Mouse (Mus musculus) limb, embryonic 14.5 days (tissue): Measurements from ENCODE around the gene Dynlt1b. TPM values are rescaled to one million over a fixed set of nuclear protein-coding genes. Genes with fewer than 3 reads are reported as not detected.
"Not testable (repeated sequence)": the region's sequence is repeated elsewhere in the genome, so short reads cannot be mapped to it uniquely, and the experiment has no call there.

ENCODE experiments used
- ATAC-seq: fragments of 200-750 bp; cut with Nextera tagmentation; 2 replicates; pipeline ENCODE4 v1.8.0; 2017; ENCODE audit warnings: low read depth, moderate number of reproducible peaks, moderate TSS enrichment; ENCODE audit not compliant: low FRiP score
- DNase-seq: peaks from one replicate; pipeline ENCODE4 v3.0.0-alpha.2; 2015; ENCODE audit warnings: low spot score
- H3K27ac ChIP-seq: fragments of 300-500 bp; sonication (generic); replicated peaks from 2 replicates; pipeline ENCODE4 v1.5.1; 2014; ENCODE audit warnings: low read depth, mild to moderate bottlenecking, low read length, moderate library complexity, mixed read lengths
- H3K27me3 ChIP-seq: fragments of 300-500 bp; sonication (generic); 2 replicates; pipeline ENCODE4 v1.6.1; 2014; ENCODE audit warnings: low read length, mixed read lengths; ENCODE audit not compliant: control insufficient read depth, insufficient read depth
- H3K36me3 ChIP-seq: fragments of 300-500 bp; sonication (generic); 2 replicates; pipeline ENCODE4 v1.6.1; 2014; ENCODE audit warnings: mild to moderate bottlenecking, low read length, moderate library complexity, mixed read lengths; ENCODE audit not compliant: control insufficient read depth, insufficient read depth
- H3K4me1 ChIP-seq: fragments of 300-500 bp; sonication (generic); 2 replicates; pipeline ENCODE4 v1.6.1; 2014; ENCODE audit warnings: antibody characterized with exemption, low read length, mixed read lengths; ENCODE audit not compliant: control insufficient read depth, insufficient read depth
- H3K4me2 ChIP-seq: fragments of 300-500 bp; sonication (generic); replicated peaks from 2 replicates; pipeline ENCODE4 v1.6.1; 2014; ENCODE audit warnings: low read depth, mild to moderate bottlenecking, low read length, moderate library complexity; ENCODE audit not compliant: severe bottlenecking
- H3K4me3 ChIP-seq: fragments of 300-500 bp; sonication (generic); replicated peaks from 2 replicates; pipeline ENCODE4 v1.5.1; 2014; ENCODE audit warnings: low read length
- H3K9ac ChIP-seq: fragments of 300-500 bp; sonication (generic); 2 replicates; pipeline ENCODE4 v1.6.1; 2014; ENCODE audit warnings: mild to moderate bottlenecking, low read depth, low read length, moderate library complexity; ENCODE audit not compliant: severe bottlenecking
- H3K9me3 ChIP-seq: fragments of 300-500 bp; sonication (generic); 2 replicates; pipeline ENCODE4 v1.6.1; 2016; ENCODE audit warnings: low read length; ENCODE audit not compliant: control insufficient read depth
- WGBS: fragments of 180-500 bp; shearing (Covaris S2); extraction: QIAGEN DNeasy Blood & Tissue Kit; methylation state at CpG from one replicate; pipeline ENCODE4 v1.1.7; 2014; 5-methylcytosine and 5-hydroxymethylcytosine counted together
- polyA plus RNA-seq, 2 experiments: library from polyadenylated mRNA; depleted of rRNA in 1 of 2; stranded (reverse) in 1 of 2; unstranded in 1 of 2; fragments of >200 nt; fragmentation: Nextera tagmentation in 1 of 2; extraction: Ambion mirVana in 1 of 2; gene quantifications; 2 replicates each; pipeline versions ENCODE4 v1.2.1 to v1.2.3; 2012 to 2014

Gene Dynlt1b
- polyA plus RNA-seq, 2 experiments: 399 to 513 TPM

GRCm38 (mm10) chr17:6442513-6442912, 12.6 kb downstream of the Dynlt1b start:
- not testable (repeated sequence) for H3K9ac ChIP-seq, H3K4me2 ChIP-seq, H3K4me3 ChIP-seq, H3K27me3 ChIP-seq, H3K4me1 ChIP-seq, DNase-seq, H3K9me3 ChIP-seq, H3K27ac ChIP-seq, H3K36me3 ChIP-seq, ATAC-seq
- WGBS: 81% methylated on average over 3 of the region's 7 CpGs

GRCm38 (mm10) chr17:6445794-6446587, 16.1 kb downstream of the Dynlt1b start:
- not testable (repeated sequence) for H3K27ac ChIP-seq, H3K36me3 ChIP-seq, H3K4me3 ChIP-seq, H3K4me2 ChIP-seq, DNase-seq, H3K27me3 ChIP-seq, H3K9ac ChIP-seq, H3K9me3 ChIP-seq, H3K4me1 ChIP-seq
- ATAC-seq: peak; percentile 16; the same call in 1 of the 2 replicates
- WGBS: 66% methylated on average over 6 of the region's 16 CpGs

- H3K27me3 ChIP-seq, ATAC-seq, H3K4me3 ChIP-seq, H3K27ac ChIP-seq, DNase-seq, H3K9me3 ChIP-seq, H3K4me2 ChIP-seq, H3K4me1 ChIP-seq, H3K9ac ChIP-seq, H3K36me3 ChIP-seq: not testable (repeated sequence)
- WGBS: 85% methylated on average over 8 of the region's 8 CpGs
Observed at GRCm38 (mm10) chr17:6448293-6448692, 18.4 kb downstream of the Dynlt1b start.

- H3K9me3 ChIP-seq, H3K4me2 ChIP-seq, H3K4me1 ChIP-seq, DNase-seq, H3K36me3 ChIP-seq, H3K9ac ChIP-seq, H3K27ac ChIP-seq, H3K27me3 ChIP-seq, H3K4me3 ChIP-seq, ATAC-seq: not testable (repeated sequence)
- 90% methylated on average over 12 of the region's 12 CpGs for WGBS
Observed at GRCm38 (mm10) chr17:6449166-6449565, 19.3 kb downstream of the Dynlt1b start.

GRCm38 (mm10) chr17:6451205-6451604, 21.3 kb downstream of the Dynlt1b start:
- not testable (repeated sequence) for H3K9ac ChIP-seq, H3K27ac ChIP-seq, H3K4me1 ChIP-seq, H3K4me2 ChIP-seq, H3K27me3 ChIP-seq, DNase-seq, ATAC-seq, H3K9me3 ChIP-seq, H3K4me3 ChIP-seq, H3K36me3 ChIP-seq
- 85% methylated on average over 2 of the region's 10 CpGs for WGBS

- H3K27ac ChIP-seq, H3K4me3 ChIP-seq, DNase-seq, H3K36me3 ChIP-seq, H3K9ac ChIP-seq, H3K4me1 ChIP-seq, ATAC-seq, H3K4me2 ChIP-seq, H3K27me3 ChIP-seq, H3K9me3 ChIP-seq: not testable (repeated sequence)
- 94% methylated on average over 8 of the region's 11 CpGs for WGBS
Observed at GRCm38 (mm10) chr17:6452689-6453088, 22.8 kb downstream of the Dynlt1b start.

- not testable (repeated sequence) for H3K9ac ChIP-seq, H3K4me1 ChIP-seq, H3K27me3 ChIP-seq, H3K4me3 ChIP-seq, ATAC-seq, H3K4me2 ChIP-seq, H3K9me3 ChIP-seq, DNase-seq, H3K27ac ChIP-seq
- 91% methylated on average over 2 of the region's 2 CpGs for WGBS
- H3K36me3 ChIP-seq: peaks cover 11% of the 10 kb centered on the region
Observed at GRCm38 (mm10) chr17:6454703-6455102, 24.8 kb downstream of the Dynlt1b start.

GRCm38 (mm10) chr17:6455883-6456282, 26.0 kb downstream of the Dynlt1b start:
- H3K36me3 ChIP-seq: peaks cover 11% of the 10 kb centered on the region
- H3K9ac ChIP-seq, H3K27me3 ChIP-seq, H3K9me3 ChIP-seq, H3K4me2 ChIP-seq, H3K27ac ChIP-seq, H3K4me3 ChIP-seq, H3K4me1 ChIP-seq, DNase-seq, ATAC-seq: not testable (repeated sequence)
- WGBS: 94% methylated on average over 11 of the region's 12 CpGs
